Mouse (Mus musculus) forebrain, embryonic 11.5 days (tissue): Measurements from ENCODE around the gene Fam19a4. TPM values are rescaled to one million over a fixed set of nuclear protein-coding genes. Genes with fewer than 3 reads are reported as not detected.

Experiments
- polyA plus RNA-seq: library from polyadenylated mRNA; unstranded; fragments of >200 nt; fragmentation: Nextera tagmentation; extraction: Ambion mirVana; gene quantifications from 2 replicates; pipeline ENCODE4 v1.2.1, GENCODE M21; 2014

Gene Fam19a4
- polyA plus RNA-seq, 1 experiment from 2014 or later: 0.41 TPM

Other genes starting within 250 kb of the Fam19a4 start
- 8.9 and 9.1 TPM in 2 replicates for gene Eogt, start 88.8 kb upstream of the Fam19a4 start, polyA plus RNA-seq
- gene Tmf1, start 118.7 kb upstream of the Fam19a4 start, polyA plus RNA-seq: 28.2 and 30.7 TPM in 2 replicates
- gene Uba3, start 145.2 kb upstream of the Fam19a4 start, polyA plus RNA-seq: 105 and 107 TPM in 2 replicates
- gene Arl6ip5, start 150.3 kb upstream of the Fam19a4 start, polyA plus RNA-seq: 36.4 and 36.9 TPM in 2 replicates
- not detected in 2 replicates for gene Lmod3, start 192.3 kb upstream of the Fam19a4 start, polyA plus RNA-seq